11 mouse cellular contexts compared by ENCODE assay signal in the genomic region with DNA sequence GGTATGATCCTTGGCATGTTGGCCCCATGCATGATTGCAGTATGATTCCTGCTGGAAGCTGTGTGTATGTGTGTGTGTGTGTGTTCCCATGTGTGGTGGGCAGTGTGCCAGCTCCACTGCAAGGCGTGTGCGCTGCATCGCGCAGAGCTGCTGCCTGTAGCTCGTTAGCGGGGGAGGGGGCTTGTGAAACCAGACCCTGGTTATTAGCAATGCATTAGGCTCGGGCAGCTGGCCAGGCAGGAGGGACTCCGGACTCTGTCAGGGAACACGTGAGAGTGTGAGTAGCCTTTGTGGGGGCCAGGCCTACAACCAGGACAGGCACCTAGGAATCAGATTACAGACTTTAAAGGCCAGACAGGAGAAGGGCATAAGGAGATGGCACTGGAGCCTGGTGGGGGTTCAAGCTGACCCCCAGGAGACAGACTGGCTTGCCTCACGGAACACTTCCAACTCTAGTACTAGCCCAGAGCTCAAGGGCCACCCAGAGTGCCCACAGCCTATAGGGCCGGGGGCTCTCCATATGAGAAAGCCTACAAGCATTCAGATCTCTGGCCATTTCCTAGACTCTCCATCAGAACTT. TPM values are rescaled to one million over a fixed set of nuclear protein-coding genes. Genes with fewer than 3 reads are reported as not detected.
DNase-seq lines count a peak whose midpoint lies in the region; ATAC-seq lines count a peak whose summit lies in the region.
"Had no signal": no experiment of that assay in that cellular context is flagged by ENCODE, and none has a peak within 500 bp of the region (broad histone marks: within the 10 kb centered on the region; RNA-seq: fewer than 3 reads in every experiment).

No protein-coding gene starts in this region.

- H3K9me3 ChIP-seq in hindbrain, embryonic 12.5 days (replicated peaks): no peaks in the 10 kb centered on the region

- H3K27ac ChIP-seq in hindbrain, embryonic 12.5 days: peak overlapping the region; percentile 30; the same call in 1 of the 2 replicates

- DNase-seq in testis, postnatal 10 days (ENCODE audit: low spot score): peak; percentile 61
- no peak for DNase-seq in testis, postnatal 14 days (ENCODE audit: low spot score)
- DNase-seq in liver: peak; percentile 67
- no peak for DNase-seq in layer of hippocampus, postnatal 25 days (ENCODE audit: extremely low spot score in 1 of 2, low spot score in 1 of 2)
- DNase-seq in heart, adult 8-10 months (ENCODE audit: low spot score): no peak
- no peak for DNase-seq in right cerebral cortex, postnatal 4 days
- DNase-seq in lung, postnatal 10 days: no peak
- DNase-seq: cerebellum, adult 8-10 months; heart, postnatal 10 days; thymus, adult 2 months had no signal

- peaks cover 79% of the 10 kb centered on the region for H3K4me1 ChIP-seq in hindbrain, embryonic 12.5 days

- WGBS in hindbrain, embryonic 12.5 days: 21% methylated on average over 11 of the region's 11 CpGs

- peaks cover 24% of the 10 kb centered on the region for H3K36me3 ChIP-seq in hindbrain, embryonic 12.5 days

- 0 out of 2 replicates have a peak, but pooled peaks have one; percentile 16 for ATAC-seq in hindbrain, embryonic 12.5 days (ENCODE audit: low FRiP score)

- H3K27me3 ChIP-seq in hindbrain, embryonic 12.5 days: no peaks in the 10 kb centered on the region

- no peak overlapping the region for H3K4me3 ChIP-seq in hindbrain, embryonic 12.5 days

- H3K4me2 ChIP-seq in hindbrain, embryonic 12.5 days (replicated peaks): no peak overlapping the region

- H3K9ac ChIP-seq in hindbrain, embryonic 12.5 days: 0 out of 2 replicates have a peak overlapping the region, but pooled peaks have one; percentile 1

RNA-seq across cellular contexts. Expression of a gene that starts 20.8 kb away (rescaled TPM):
- 73.6 and 78.6 TPM in 2 replicates for polyA plus RNA-seq in hindbrain, embryonic 12.5 days (2016; fragmentation: Nextera tagmentation; extraction: Ambion mirVana)
- total RNA-seq in layer of hippocampus, postnatal 25 days (2021): 10 to 100 TPM; 62.1 to 66.9 TPM
- total RNA-seq in heart, adult 8-10 months (2022): 10 to 100 TPM in 2 of 4 experiments, 1 to 10 TPM in 2; 8.9 to 13.9 (median 11.1) TPM

RNA-seq across cellular contexts. Expression of a gene that starts 35.9 kb away (rescaled TPM):
- 28.8 and 35.9 TPM in 2 replicates for polyA plus RNA-seq in hindbrain, embryonic 12.5 days (2016; fragmentation: Nextera tagmentation; extraction: Ambion mirVana)
- total RNA-seq in layer of hippocampus, postnatal 25 days (2021): 10 to 100 TPM; 89.6 to 96.1 TPM
- 1 to 10 TPM; 2.2 to 5.3 (median 4.9) TPM for total RNA-seq in heart, adult 8-10 months (2022)

RNA-seq across cellular contexts. Expression of a gene that starts 38.8 kb away (rescaled TPM):
- 125 and 141 TPM in 2 replicates for polyA plus RNA-seq in hindbrain, embryonic 12.5 days (2016; fragmentation: Nextera tagmentation; extraction: Ambion mirVana)
- total RNA-seq in layer of hippocampus, postnatal 25 days (2021): 10 to 100 TPM; 40.0 to 44.8 TPM
- 100 to 1,000 TPM in 3 of 4 experiments, 10 to 100 TPM in 1; 95.9 to 110 (median 104) TPM for total RNA-seq in heart, adult 8-10 months (2022)

RNA-seq across cellular contexts. Expression of a gene that starts 52.4 kb away (rescaled TPM):
- 55.6 and 66.5 TPM in 2 replicates for polyA plus RNA-seq in hindbrain, embryonic 12.5 days (2016; fragmentation: Nextera tagmentation; extraction: Ambion mirVana)
- total RNA-seq in layer of hippocampus, postnatal 25 days (2021): 10 to 100 TPM; 27.7 to 33.6 TPM
- total RNA-seq in heart, adult 8-10 months (2022): 10 to 100 TPM; 29.7 to 35.8 (median 33.3) TPM

Comparison
In these comparisons a context has a peak if more than half of its experiments do, and no peak if none do; other contexts are left out.
1. DNase-seq: peak in testis, postnatal 10 days (single experiment) and liver (single experiment); none in testis, postnatal 14 days (single experiment), layer of hippocampus, postnatal 25 days (0 of 2), heart, adult 8-10 months (single experiment), right cerebral cortex, postnatal 4 days (single experiment) and lung, postnatal 10 days (single experiment).
2. RNA of a gene that starts 20.8 kb away (total RNA-seq): 62.1 to 66.9 TPM in layer of hippocampus, postnatal 25 days; 8.9 to 13.9 TPM in heart, adult 8-10 months; every median in the first group is over 4 times any median in the second.
3. RNA of a gene that starts 35.9 kb away (total RNA-seq): 89.6 to 96.1 TPM in layer of hippocampus, postnatal 25 days; 2.2 to 5.3 TPM in heart, adult 8-10 months; every median in the first group is over 10 times any median in the second.